Mouse (Mus musculus): ENCODE data around the gene Olfr713. TPM values are rescaled to one million over a fixed set of nuclear protein-coding genes. Genes with fewer than 3 reads are reported as not detected.

The Olfr713 gene
- not detected for polyA plus RNA-seq (2017; shearing (Covaris generic))

DNA sequence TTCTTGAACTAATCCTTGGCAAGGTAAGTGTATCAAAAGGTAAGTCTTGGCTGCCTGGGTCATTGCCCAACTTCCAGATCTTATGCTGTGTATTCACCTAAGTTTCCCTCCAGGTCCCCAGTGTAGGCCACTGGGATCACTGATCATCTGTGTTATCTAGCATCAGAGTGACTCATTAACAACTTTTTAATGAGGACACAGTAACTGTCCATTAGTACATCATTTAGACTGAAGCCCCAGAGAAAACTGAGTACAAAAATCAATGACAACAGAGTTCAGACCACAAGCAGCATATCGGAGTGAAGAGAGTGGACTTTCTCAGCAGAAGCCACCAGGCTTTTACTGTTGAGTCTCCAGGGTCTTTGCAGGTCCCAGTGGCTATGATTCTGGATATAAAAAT, at the start of gene Olfr713:
Olfr713 (plus strand) TSS at position 301 of the 400 bp plus-strand sequence.
- no peak for ATAC-seq

DNA sequence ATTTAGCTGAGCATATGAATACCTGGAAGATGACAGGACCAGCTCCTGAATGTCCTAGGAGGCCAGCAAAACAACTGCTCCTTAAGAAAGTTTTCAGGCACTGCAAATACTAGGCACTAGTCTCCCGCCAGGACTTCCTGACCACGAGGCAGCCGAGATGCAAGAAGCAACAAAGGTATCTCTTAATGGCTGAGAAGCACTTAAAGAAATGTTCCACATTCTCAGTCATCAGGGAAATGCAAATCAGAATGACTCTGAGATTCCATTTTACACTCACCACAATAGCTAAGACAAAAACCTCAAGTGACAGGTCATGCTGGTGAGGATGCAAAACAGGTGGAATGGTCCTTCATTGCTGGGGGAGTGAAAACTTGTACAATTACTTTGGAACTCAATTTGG, 45.7 kb upstream of the Olfr713 start:
- ATAC-seq, result no peak

DNA sequence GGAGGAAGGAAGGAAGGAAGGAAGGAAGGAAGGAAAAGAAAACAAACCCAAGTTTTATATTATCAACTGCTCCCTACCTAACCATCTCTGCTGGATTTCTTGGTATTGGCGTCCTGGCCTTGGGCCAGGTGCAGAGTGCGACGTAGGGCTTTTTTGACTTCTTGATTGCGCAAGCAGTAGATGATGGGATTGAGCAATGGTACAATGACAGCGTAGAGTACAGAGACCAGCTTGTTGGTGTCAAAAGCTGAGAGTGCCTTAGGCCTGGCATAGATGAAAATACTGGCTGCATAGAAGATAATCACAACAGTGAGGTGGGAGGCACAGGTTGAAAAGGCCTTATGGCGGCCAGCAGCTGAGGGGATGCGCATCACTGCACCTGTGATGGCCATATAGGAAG, 30.2 kb upstream of the Olfr713 start:
- ATAC-seq, result no peak

DNA sequence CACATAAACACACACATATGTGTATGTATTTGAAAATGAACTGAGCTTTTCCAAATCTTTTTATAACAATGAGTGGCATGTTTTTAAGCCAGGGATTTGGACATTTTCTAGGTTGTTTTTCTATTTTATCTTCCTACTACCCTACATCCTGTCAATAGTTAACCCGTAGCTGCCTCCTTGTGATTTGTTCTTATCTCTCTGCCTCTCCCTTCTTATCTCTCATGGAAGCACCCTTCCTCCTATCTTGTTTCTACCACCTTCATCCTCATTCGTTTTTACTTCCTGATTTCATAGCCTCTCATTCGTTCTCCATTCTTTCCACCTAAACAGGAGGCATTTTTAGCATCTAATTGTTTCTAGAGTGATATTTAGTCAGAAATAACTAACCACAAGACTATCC, 26.8 kb upstream of the Olfr713 start:
- no peak for ATAC-seq

DNA sequence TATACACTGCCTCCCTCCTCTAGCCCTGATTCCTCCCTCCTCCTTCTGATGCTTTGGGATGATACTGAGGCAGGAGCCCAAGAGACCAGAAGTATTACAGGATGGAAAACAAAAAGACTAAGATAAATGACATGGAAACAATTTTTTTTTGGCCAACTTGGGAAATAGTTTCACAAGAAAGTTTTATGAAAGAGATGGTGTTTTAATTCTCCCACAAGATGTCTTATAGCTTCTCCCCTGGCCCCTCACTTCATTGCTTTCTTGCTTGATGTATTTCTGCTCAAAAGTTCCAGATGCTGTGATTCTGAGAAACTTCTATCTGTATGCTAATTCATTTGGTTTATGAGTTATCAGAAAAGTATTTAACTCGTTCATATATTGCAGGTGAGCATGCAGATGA, 25.0 kb upstream of the Olfr713 start, which contains the start of gene Olfr2:
Olfr2 (minus strand) TSS at position 101 of the 400 bp plus-strand sequence.
- ATAC-seq, result no peak

DNA sequence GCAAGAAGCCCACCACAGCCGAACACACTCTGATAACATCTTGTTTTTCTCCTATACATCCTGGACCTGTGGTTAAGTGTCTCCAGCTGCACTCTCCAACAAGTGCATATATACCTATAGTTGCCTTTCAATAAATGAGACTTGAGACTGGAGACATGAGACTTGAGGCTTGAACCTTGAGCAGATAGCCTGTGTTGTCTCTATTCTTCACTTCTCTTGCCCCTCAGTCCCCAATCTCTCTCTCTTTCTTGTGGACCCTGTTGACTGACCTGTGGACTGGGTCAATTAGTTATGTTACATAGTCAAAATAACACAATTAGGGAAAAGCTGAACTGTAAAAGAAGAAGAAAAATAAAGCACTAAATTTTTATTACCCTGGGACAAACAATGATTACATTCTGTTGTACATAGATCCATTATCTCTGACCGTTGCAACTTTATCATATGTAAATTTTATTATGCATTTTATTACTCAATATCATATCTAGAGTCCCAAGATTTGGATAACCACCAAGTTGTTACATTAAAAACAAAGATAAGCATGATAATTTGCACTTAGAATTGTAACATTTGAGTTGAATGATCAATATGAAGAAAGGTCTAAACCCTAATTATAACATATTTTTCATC, 9.1 kb downstream of the Olfr713 start:
- ATAC-seq, result no peak

DNA sequence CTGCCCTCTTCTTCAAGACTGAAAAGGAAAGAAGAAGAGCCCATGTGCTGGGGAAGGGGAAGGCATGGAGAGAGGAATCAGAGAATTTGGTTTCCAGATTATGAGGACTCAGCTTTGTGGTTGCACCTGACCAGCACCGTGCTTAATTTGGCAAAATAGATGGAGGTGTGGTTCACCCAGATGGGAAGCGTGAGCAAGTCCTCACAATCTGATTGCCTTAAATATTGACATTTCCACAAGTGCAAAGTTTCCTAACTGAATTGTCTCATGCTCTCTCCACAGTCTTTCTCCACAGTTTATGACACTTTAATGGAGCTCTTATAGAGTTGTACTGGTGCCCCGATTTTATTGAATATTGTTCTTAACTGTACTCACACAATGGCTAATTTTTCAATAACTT, 12.2 kb downstream of the Olfr713 start:
- ATAC-seq, result no peak

DNA sequence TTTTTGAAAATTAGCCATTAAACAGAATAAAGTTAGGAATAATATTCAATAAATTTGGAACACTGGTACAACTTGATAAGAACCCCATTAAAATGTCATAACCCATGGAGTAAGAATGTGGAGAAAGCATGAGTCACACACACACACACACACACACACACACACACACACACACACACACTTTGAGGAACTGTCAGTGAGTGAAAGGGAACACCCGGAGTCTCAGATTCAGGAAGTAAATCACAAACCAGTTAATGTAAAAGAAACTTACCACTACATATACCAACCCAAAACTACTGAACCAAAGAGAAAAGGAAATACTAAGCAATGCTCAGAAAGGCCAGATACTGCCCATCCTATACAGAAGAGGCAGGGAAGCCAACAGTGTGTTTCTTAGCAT, 13.4 kb downstream of the Olfr713 start:
- ATAC-seq, result no peak

DNA sequence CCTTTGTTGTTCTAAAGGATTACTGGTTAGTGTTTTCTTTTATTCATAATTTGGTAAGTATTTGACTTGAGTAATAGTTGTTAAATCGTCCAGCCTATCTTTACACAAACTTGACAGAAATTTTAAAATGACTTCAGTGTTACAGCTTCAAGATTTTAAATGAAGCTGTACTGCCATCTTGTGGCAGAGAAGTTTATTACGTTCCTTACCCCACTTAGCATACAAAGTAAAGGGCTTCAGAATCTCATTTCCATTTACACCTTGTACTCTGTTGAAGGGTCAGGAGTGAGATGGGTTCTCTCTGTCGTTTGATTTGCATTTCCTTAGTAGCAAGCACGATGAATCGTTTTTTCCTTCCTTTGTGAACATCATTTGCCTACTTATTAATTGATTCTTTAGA, 14.9 kb downstream of the Olfr713 start:
- ATAC-seq, result peak; percentile 62

DNA sequence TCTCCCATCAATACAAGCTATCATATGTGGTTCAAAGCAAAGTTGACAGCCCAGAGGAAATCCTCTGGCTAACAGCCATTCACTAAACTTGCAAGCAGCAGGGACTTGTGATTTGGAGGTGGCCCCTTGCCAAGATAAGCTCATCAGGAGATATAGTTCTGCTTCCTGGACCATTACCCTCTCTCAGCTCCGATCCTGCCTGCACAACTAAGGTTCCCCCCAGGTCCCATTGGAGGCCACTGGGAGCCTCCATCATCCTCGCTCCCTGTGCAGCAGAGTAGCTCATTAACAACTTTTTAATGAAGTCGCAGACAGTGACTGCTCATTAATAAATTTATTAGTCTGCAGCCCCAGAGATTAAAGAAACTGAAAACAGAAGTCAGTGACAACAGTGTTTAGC, 16.6 kb downstream of the Olfr713 start:
- ATAC-seq, result no peak

DNA sequence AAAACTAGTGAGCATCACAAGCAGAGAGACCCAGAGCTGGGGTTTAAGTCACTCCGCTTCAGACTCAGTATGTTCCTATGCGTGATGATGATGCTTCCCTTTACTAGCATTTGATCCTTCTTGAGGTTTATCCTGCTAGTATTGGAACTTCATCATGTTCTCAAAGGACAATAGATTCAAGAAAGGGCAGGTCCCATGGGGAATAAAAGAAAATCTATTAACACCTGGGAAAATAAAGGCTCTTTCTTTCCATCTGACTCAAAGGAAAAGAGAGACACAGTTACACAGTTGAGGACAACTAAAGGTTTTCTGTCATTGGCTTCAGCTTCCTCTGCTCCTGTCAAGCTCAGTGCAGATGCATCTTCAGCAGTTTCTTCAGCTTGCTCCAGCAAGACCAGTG, 39.7 kb downstream of the Olfr713 start, which contains the start of gene Olfr714:
Olfr714 (plus strand) TSS at position 301 of the 400 bp plus-strand sequence.
- ATAC-seq, result no peak

Other genes with a start within 250 kb of the Olfr713 start
- gene Olfr699, start 238.0 kb upstream of the Olfr713 start, polyA plus RNA-seq (2017; shearing (Covaris generic)), result not detected
- gene Olfr700, start 222.3 kb upstream of the Olfr713 start, polyA plus RNA-seq (2017; shearing (Covaris generic)), result not detected
- not detected for gene Olfr701, start 217.0 kb upstream of the Olfr713 start, polyA plus RNA-seq (2017; shearing (Covaris generic))
- gene Olfr702, start 197.3 kb upstream of the Olfr713 start, polyA plus RNA-seq (2017; shearing (Covaris generic)), result not detected
- not detected for gene Olfr703, start 187.8 kb upstream of the Olfr713 start, polyA plus RNA-seq (2017; shearing (Covaris generic))
- gene Olfr704, start 168.0 kb upstream of the Olfr713 start, polyA plus RNA-seq (2017; shearing (Covaris generic)), result not detected
- gene Olfr705, start 154.3 kb upstream of the Olfr713 start, polyA plus RNA-seq (2017; shearing (Covaris generic)), result not detected
- gene Olfr706, start 143.0 kb upstream of the Olfr713 start, polyA plus RNA-seq (2017; shearing (Covaris generic)), result not detected
- not detected for gene Olfr707, start 129.9 kb upstream of the Olfr713 start, polyA plus RNA-seq (2017; shearing (Covaris generic))
- gene Olfr1532-ps1, start 123.2 kb upstream of the Olfr713 start, polyA plus RNA-seq (2017; shearing (Covaris generic)), result not detected
- gene Olfr709-ps1, start 99.0 kb upstream of the Olfr713 start, polyA plus RNA-seq (2017; shearing (Covaris generic)), result not detected
- not detected for gene Olfr710, start 82.9 kb upstream of the Olfr713 start, polyA plus RNA-seq (2017; shearing (Covaris generic))
- gene Olfr6, start 67.2 kb upstream of the Olfr713 start, polyA plus RNA-seq (2017; shearing (Covaris generic)), result not detected
- under 1 TPM in 1 of 2 experiments, not detected in 1; 0.09 TPM for gene Olfr711, start 55.7 kb upstream of the Olfr713 start, polyA plus RNA-seq (2017; shearing (Covaris generic))
- under 1 TPM in 1 of 2 experiments, not detected in 1; 0.07 TPM for gene Olfr2, start 25.1 kb upstream of the Olfr713 start, polyA plus RNA-seq (2017; shearing (Covaris generic))
- not detected for gene Olfr714, start 39.8 kb downstream of the Olfr713 start, polyA plus RNA-seq (2017; shearing (Covaris generic))
- gene Olfr17, start 62.0 kb downstream of the Olfr713 start, polyA plus RNA-seq (2017; shearing (Covaris generic)), result not detected
- under 1 TPM in 1 of 2 experiments, not detected in 1; 0.16 TPM for gene Olfr715b, start 79.2 kb downstream of the Olfr713 start, polyA plus RNA-seq (2017; shearing (Covaris generic))
- gene Olfr715, start 99.9 kb downstream of the Olfr713 start, polyA plus RNA-seq (2017; shearing (Covaris generic)), result not detected
- not detected for gene Olfr716, start 107.2 kb downstream of the Olfr713 start, polyA plus RNA-seq (2017; shearing (Covaris generic))
- gene Nlrp14, start 135.8 kb downstream of the Olfr713 start, polyA plus RNA-seq (2017; shearing (Covaris generic)), result not detected
- not detected for gene Rbmxl2, start 178.3 kb downstream of the Olfr713 start, polyA plus RNA-seq (2017; shearing (Covaris generic))